Mouse (Mus musculus): ENCODE measurements around the gene Uvrag.

- no peak for TF ChIP-seq GATA1 (IDR thresholded peaks at IDR 0.05; ENCODE audit: borderline replicate concordance, low read length)
- no peak for TF ChIP-seq FLI1 (IDR thresholded peaks at IDR 0.05; ENCODE audit: low read length)
These were observed 51.2 kb downstream of the Uvrag start for GRCm38 (mm10) chr7:99089716-99090115.
